Comparison of ENCODE assay signal across 16 mouse cellular contexts in genomic region chr6:73530559-73530958, GRCm38 (mm10).
"Had no signal": no experiment of that assay in that cellular context is flagged by ENCODE, and none has a peak within 500 bp of the region (broad histone marks: within the 10 kb centered on the region; RNA-seq: fewer than 3 reads in every experiment).

No protein-coding gene starts in this region.

- DNase-seq: lung, adult 2 months; lung, postnatal 14 days; lung, postnatal 36 days; right cerebral cortex, postnatal 14 days; spleen, adult 18-20 months; thymus, adult 18-20 months; thymus, postnatal 14 days; thymus, postnatal 36 days had no signal

- ATAC-seq: lung, postnatal 0 days; midbrain, embryonic 13.5 days; midbrain, embryonic 15.5 days had no signal

- H3K27me3 ChIP-seq: lung, embryonic 15.5 days; megakaryocyte, embryonic 14.5 days; midbrain, embryonic 13.5 days; midbrain, embryonic 15.5 days; neural tube, embryonic 12.5 days had no signal

- H3K4me1 ChIP-seq: lung, embryonic 15.5 days; midbrain, embryonic 15.5 days; neural tube, embryonic 12.5 days had no signal

- H3K4me3 ChIP-seq: lung, embryonic 15.5 days; midbrain, embryonic 13.5 days; midbrain, embryonic 15.5 days; neural tube, embryonic 12.5 days had no signal

- H3K9me3 ChIP-seq: lung, embryonic 15.5 days; midbrain, embryonic 13.5 days; midbrain, embryonic 15.5 days; neural tube, embryonic 12.5 days had no signal

- H3K27ac ChIP-seq: lung, embryonic 15.5 days; macrophage; midbrain, embryonic 13.5 days; midbrain, embryonic 15.5 days; neural tube, embryonic 12.5 days had no signal

- H3K4me2 ChIP-seq: lung, embryonic 15.5 days; midbrain, embryonic 11.5 days; midbrain, embryonic 13.5 days; midbrain, embryonic 15.5 days; neural tube, embryonic 12.5 days had no signal

- H3K9ac ChIP-seq: lung, embryonic 15.5 days; midbrain, embryonic 13.5 days; midbrain, embryonic 15.5 days; neural tube, embryonic 12.5 days had no signal

- H3K36me3 ChIP-seq: lung, embryonic 15.5 days; midbrain, embryonic 13.5 days; midbrain, embryonic 15.5 days; neural tube, embryonic 12.5 days had no signal
